Mouse (Mus musculus): ENCODE results near the gene Cyp2b10. TPM values are rescaled to one million over a fixed set of nuclear protein-coding genes. Genes with fewer than 3 reads are reported as not detected.

Gene Cyp2b10
- 0.07 TPM in 1 of 2 replicates, not detected in the other for polyA plus RNA-seq (2015; fragmentation: Nextera tagmentation; extraction: Ambion mirVana)

- ATAC-seq (ENCODE audit: insufficient read depth), result no peak
- no peaks in the 10 kb centered on the region for H3K4me1 ChIP-seq (replicated peaks)
- H3K4me2 ChIP-seq, result no peak within 1 kb of the TSS
- no peak within 1 kb of the TSS for H3K4me3 ChIP-seq (replicated peaks)
- no peaks in the 10 kb centered on the region for H3K9me3 ChIP-seq (replicated peaks)
- no peak within 1 kb of the TSS for H3K9ac ChIP-seq
- no peaks in the 10 kb centered on the region for H3K27me3 ChIP-seq
- no peaks in the 10 kb centered on the region for H3K36me3 ChIP-seq (replicated peaks)
- H3K27ac ChIP-seq (replicated peaks), result no peak within 1 kb of the TSS
- WGBS (ENCODE audit: insufficient replicate concordance), result 59% methylated on average over 6 of the region's 6 CpGs
Observed at GRCm38 (mm10) chr7:25897411-25897810, at the start of gene Cyp2b10. Gene Cyp2b10, plus strand, starts transcription at chr7:25897620.

GRCm38 (mm10) chr7:25847722-25848443, 49.5 kb upstream of the Cyp2b10 start:
- no peaks in the 10 kb centered on the region for H3K27me3 ChIP-seq
- WGBS (ENCODE audit: insufficient replicate concordance), result 9% methylated on average over 13 of the region's 13 CpGs
- H3K4me1 ChIP-seq (replicated peaks), result no peaks in the 10 kb centered on the region
- peak overlapping the region; percentile 45 for H3K4me3 ChIP-seq (replicated peaks)
- no peaks in the 10 kb centered on the region for H3K9me3 ChIP-seq (replicated peaks)
- ATAC-seq (ENCODE audit: insufficient read depth), result no peak
- H3K9ac ChIP-seq, result 0 out of 2 replicates have a peak overlapping the region, but pooled peaks have one; percentile 27
- H3K27ac ChIP-seq (replicated peaks), result no peak overlapping the region
- peak overlapping the region; percentile 57 for H3K4me2 ChIP-seq
- H3K36me3 ChIP-seq (replicated peaks), result no peaks in the 10 kb centered on the region

- 0 out of 2 replicates have a peak overlapping the region, but pooled peaks have one; percentile 27 for H3K9ac ChIP-seq
- 20% methylated on average over 11 of the region's 11 CpGs for WGBS (ENCODE audit: insufficient replicate concordance)
- no peaks in the 10 kb centered on the region for H3K36me3 ChIP-seq (replicated peaks)
- no peaks in the 10 kb centered on the region for H3K27me3 ChIP-seq
- no peaks in the 10 kb centered on the region for H3K9me3 ChIP-seq (replicated peaks)
- H3K27ac ChIP-seq (replicated peaks), result no peak overlapping the region
- H3K4me3 ChIP-seq (replicated peaks), result peak overlapping the region; percentile 45
- no peak for ATAC-seq (ENCODE audit: insufficient read depth)
- H3K4me2 ChIP-seq, result peak overlapping the region; percentile 57
- H3K4me1 ChIP-seq (replicated peaks), result no peaks in the 10 kb centered on the region
Observed at GRCm38 (mm10) chr7:25848444-25848812, 49.0 kb upstream of the Cyp2b10 start.

GRCm38 (mm10) chr7:25855082-25855481, 42.3 kb upstream of the Cyp2b10 start:
- no peak overlapping the region for H3K9ac ChIP-seq
- no peak overlapping the region for H3K4me2 ChIP-seq
- H3K4me3 ChIP-seq (replicated peaks), result no peak overlapping the region
- H3K27me3 ChIP-seq, result no peaks in the 10 kb centered on the region
- H3K4me1 ChIP-seq (replicated peaks), result no peaks in the 10 kb centered on the region
- WGBS (ENCODE audit: insufficient replicate concordance), result 23% methylated on average over 8 of the region's 8 CpGs
- H3K9me3 ChIP-seq (replicated peaks), result no peaks in the 10 kb centered on the region
- no peak overlapping the region for H3K27ac ChIP-seq (replicated peaks)
- no peak for ATAC-seq (ENCODE audit: insufficient read depth)
- H3K36me3 ChIP-seq (replicated peaks), result no peaks in the 10 kb centered on the region

GRCm38 (mm10) chr7:25859962-25860870, 37.2 kb upstream of the Cyp2b10 start:
- H3K4me2 ChIP-seq, result no peak overlapping the region
- ATAC-seq (ENCODE audit: insufficient read depth), result no peak
- no peaks in the 10 kb centered on the region for H3K36me3 ChIP-seq (replicated peaks)

GRCm38 (mm10) chr7:25862365-25862764, 35.1 kb upstream of the Cyp2b10 start:
- H3K4me3 ChIP-seq (replicated peaks), result no peak overlapping the region
- H3K27ac ChIP-seq (replicated peaks), result no peak overlapping the region
- no peaks in the 10 kb centered on the region for H3K27me3 ChIP-seq
- H3K9ac ChIP-seq, result no peak overlapping the region
- H3K36me3 ChIP-seq (replicated peaks), result no peaks in the 10 kb centered on the region
- no peak overlapping the region for H3K4me2 ChIP-seq
- H3K4me1 ChIP-seq (replicated peaks), result no peaks in the 10 kb centered on the region
- peak; percentile 28; the same call in 1 of the 2 replicates for ATAC-seq (ENCODE audit: insufficient read depth)
- WGBS (ENCODE audit: insufficient replicate concordance), result 36% methylated on average over 2 of the region's 2 CpGs
- H3K9me3 ChIP-seq (replicated peaks), result no peaks in the 10 kb centered on the region

More at GRCm38 (mm10) chr7:25859962-25860870, 37.2 kb upstream of the Cyp2b10 start:
- Histone ChIP-seq H3K9me3 (replicated peaks) (no peaks in the 10 kb centered on the region), H3K4me1 (replicated peaks) (no peaks in the 10 kb centered on the region), H3K4me3 (replicated peaks) (no peak overlapping the region), H3K27me3 (no peaks in the 10 kb centered on the region), H3K27ac (replicated peaks) (no peak overlapping the region), H3K9ac (no peak overlapping the region)
- WGBS (ENCODE audit: insufficient replicate concordance), result 22% methylated on average over 9 of the region's 9 CpGs

- Histone ChIP-seq H3K36me3 (replicated peaks) (no peaks in the 10 kb centered on the region), H3K4me2 (no peak overlapping the region), H3K9me3 (replicated peaks) (no peaks in the 10 kb centered on the region), H3K4me3 (replicated peaks) (no peak overlapping the region), H3K27me3 (no peaks in the 10 kb centered on the region), H3K9ac (no peak overlapping the region), H3K27ac (replicated peaks) (no peak overlapping the region), H3K4me1 (replicated peaks) (no peaks in the 10 kb centered on the region)
- no peak for ATAC-seq (ENCODE audit: insufficient read depth)
- WGBS (ENCODE audit: insufficient replicate concordance), result 51% methylated on average over 3 of the region's 3 CpGs
Observed at GRCm38 (mm10) chr7:25863756-25864155, 33.7 kb upstream of the Cyp2b10 start.

- no peaks in the 10 kb centered on the region for H3K36me3 ChIP-seq (replicated peaks)
- H3K9ac ChIP-seq, result no peak overlapping the region
- no peak overlapping the region for H3K4me2 ChIP-seq
- no peak overlapping the region for H3K27ac ChIP-seq (replicated peaks)
- H3K9me3 ChIP-seq (replicated peaks), result no peaks in the 10 kb centered on the region
- WGBS (ENCODE audit: insufficient replicate concordance), result 48% methylated on average over 5 of the region's 5 CpGs
- H3K27me3 ChIP-seq, result no peaks in the 10 kb centered on the region
- no peak for ATAC-seq (ENCODE audit: insufficient read depth)
- no peak overlapping the region for H3K4me3 ChIP-seq (replicated peaks)
- no peaks in the 10 kb centered on the region for H3K4me1 ChIP-seq (replicated peaks)
Observed at GRCm38 (mm10) chr7:25864861-25865260, 32.6 kb upstream of the Cyp2b10 start.

- ATAC-seq (ENCODE audit: insufficient read depth), result no peak
- no peak overlapping the region for H3K4me3 ChIP-seq (replicated peaks)
- no peak overlapping the region for H3K27ac ChIP-seq (replicated peaks)
- no peak overlapping the region for H3K4me2 ChIP-seq
- no peaks in the 10 kb centered on the region for H3K9me3 ChIP-seq (replicated peaks)
- no peaks in the 10 kb centered on the region for H3K36me3 ChIP-seq (replicated peaks)
- no peaks in the 10 kb centered on the region for H3K4me1 ChIP-seq (replicated peaks)
- no peak overlapping the region for H3K9ac ChIP-seq
- WGBS (ENCODE audit: insufficient replicate concordance), result 54% methylated on average over 2 of the region's 2 CpGs
- H3K27me3 ChIP-seq, result no peaks in the 10 kb centered on the region
Observed at GRCm38 (mm10) chr7:25869789-25870188, 27.6 kb upstream of the Cyp2b10 start.

- Histone ChIP-seq H3K9me3 (replicated peaks) (no peaks in the 10 kb centered on the region), H3K27me3 (no peaks in the 10 kb centered on the region), H3K27ac (replicated peaks) (no peak overlapping the region), H3K9ac (no peak overlapping the region), H3K4me3 (replicated peaks) (no peak overlapping the region), H3K36me3 (replicated peaks) (no peaks in the 10 kb centered on the region), H3K4me1 (replicated peaks) (no peaks in the 10 kb centered on the region), H3K4me2 (no peak overlapping the region)
- no peak for ATAC-seq (ENCODE audit: insufficient read depth)
Observed at GRCm38 (mm10) chr7:25872624-25873023, 24.8 kb upstream of the Cyp2b10 start.

- Histone ChIP-seq H3K9me3 (replicated peaks) (no peaks in the 10 kb centered on the region), H3K27me3 (peaks cover 7% of the 10 kb centered on the region; the same call in 1 of the 2 replicates), H3K27ac (replicated peaks) (no peak overlapping the region), H3K4me1 (replicated peaks) (no peaks in the 10 kb centered on the region), H3K36me3 (replicated peaks) (no peaks in the 10 kb centered on the region), H3K4me2 (no peak overlapping the region), H3K4me3 (replicated peaks) (no peak overlapping the region), H3K9ac (no peak overlapping the region)
- 53% methylated on average over 6 of the region's 6 CpGs for WGBS (ENCODE audit: insufficient replicate concordance)
- ATAC-seq (ENCODE audit: insufficient read depth), result no peak
Observed at GRCm38 (mm10) chr7:25878735-25879134, 18.7 kb upstream of the Cyp2b10 start.
